Mouse (Mus musculus) monocyte, adult 5-6 weeks (primary cell): ENCODE data around the gene Igsf9b. TPM values are rescaled to one million over a fixed set of nuclear protein-coding genes. Genes with fewer than 3 reads are reported as not detected.

Source experiments
- ATAC-seq: fragments of 153-309, 156-312 bp; replicated peaks from 2 replicates; pipeline ENCODE4 v1.8.0; 2017; ENCODE audit warnings: mild to moderate bottlenecking; ENCODE audit not compliant: low TSS enrichment, insufficient number of reproducible peaks, severe bottlenecking, poor library complexity, low FRiP score
- total RNA-seq: library from RNA; stranded (forward); fragments of 200-1000, 200-491, 200-594 nt; gene quantifications from 3 replicates; pipeline ENCODE4 v1.2.3, GENCODE M21; 2017

The Igsf9b gene
- total RNA-seq, 1 experiment from 2014 or later = 0.10 TPM

- ATAC-seq = no peak
These were observed 11.6 kb upstream of the Igsf9b start for GRCm38 (mm10) chr9:27287419-27287818.

GRCm38 (mm10) chr9:27288442-27288841 lies 10.6 kb upstream of the Igsf9b start:
- no peak for ATAC-seq

- ATAC-seq = no peak
These were observed 9.3 kb upstream of the Igsf9b start for GRCm38 (mm10) chr9:27289543-27290308.

GRCm38 (mm10) chr9:27294380-27294779 lies 4.6 kb upstream of the Igsf9b start:
- ATAC-seq = no peak

GRCm38 (mm10) chr9:27299286-27300187 lies 533 bp downstream of the Igsf9b start:
- no peak for ATAC-seq

GRCm38 (mm10) chr9:27300188-27300691 lies 1.2 kb downstream of the Igsf9b start:
- no peak for ATAC-seq

- ATAC-seq = no peak
These were observed 1.7 kb downstream of the Igsf9b start for GRCm38 (mm10) chr9:27300698-27301097.

GRCm38 (mm10) chr9:27301486-27301885 lies 2.5 kb downstream of the Igsf9b start:
- ATAC-seq = no peak

- no peak for ATAC-seq
These were observed 3.3 kb downstream of the Igsf9b start for GRCm38 (mm10) chr9:27302291-27302690.

- ATAC-seq = no peak
These were observed 4.8 kb downstream of the Igsf9b start for GRCm38 (mm10) chr9:27303571-27304484.

- no peak for ATAC-seq
These were observed 5.6 kb downstream of the Igsf9b start for GRCm38 (mm10) chr9:27304485-27305102.

GRCm38 (mm10) chr9:27305502-27305901 lies 6.5 kb downstream of the Igsf9b start:
- no peak for ATAC-seq

- no peak for ATAC-seq
These were observed 7.6 kb downstream of the Igsf9b start for GRCm38 (mm10) chr9:27306642-27307041.

GRCm38 (mm10) chr9:27307265-27307664 lies 8.3 kb downstream of the Igsf9b start:
- ATAC-seq = no peak

- ATAC-seq = no peak
These were observed 9.0 kb downstream of the Igsf9b start for GRCm38 (mm10) chr9:27308045-27308444.

- no peak for ATAC-seq
These were observed 9.6 kb downstream of the Igsf9b start for GRCm38 (mm10) chr9:27308561-27308960.

GRCm38 (mm10) chr9:27310005-27310404 lies 11.0 kb downstream of the Igsf9b start:
- ATAC-seq = no peak

GRCm38 (mm10) chr9:27313427-27313826 lies 14.4 kb downstream of the Igsf9b start:
- ATAC-seq = no peak
